Mouse (Mus musculus): ENCODE results near the gene Disc1.

- TF ChIP-seq CTCF (IDR thresholded peaks at IDR 0.05; ENCODE audit: low read depth) (no peak), EP300 (IDR thresholded peaks at IDR 0.05; ENCODE audit: low read depth) (no peak)
Observed at GRCm38 (mm10) chr8:125074141-125074540, 20.1 kb downstream of the Disc1 start.

Data from liver, postnatal 0 days (tissue).